Mouse (Mus musculus): ENCODE results near the gene Cfap206.

GRCm38 (mm10) chr4:34701528-34701927 lies 28.5 kb downstream of the Cfap206 start:
- TF ChIP-seq CTCF (IDR thresholded peaks at IDR 0.05; ENCODE audit: control insufficient read depth, insufficient read depth, insufficient replicate concordance, low read depth, low read length) (peak; percentile 75), POLR2A (IDR thresholded peaks at IDR 0.05; ENCODE audit: control insufficient read depth, low read depth, low read length) (no peak)
